Mouse (Mus musculus) small intestine, adult 2 months (tissue): ENCODE data around the gene Itpkc.

Experiments used
- CTCF ChIP-seq: fragments of 200-500 bp; IDR thresholded peaks from 2 replicates; pipeline ENCODE4 v1.5.1; 2012; ENCODE audit warnings: low read depth, mild to moderate bottlenecking, control low read depth, inconsistent platforms, low read length, moderate library complexity, mixed read lengths; ENCODE audit not compliant: insufficient replicate concordance, insufficient read length; ENCODE audit errors: extremely low read depth
- POLR2A ChIP-seq: fragments of 200-500 bp; IDR thresholded peaks from 2 replicates; pipeline ENCODE4 v1.6.1; 2012; ENCODE audit warnings: low read depth, mild to moderate bottlenecking, control low read depth, inconsistent platforms, low read length, moderate library complexity

DNA sequence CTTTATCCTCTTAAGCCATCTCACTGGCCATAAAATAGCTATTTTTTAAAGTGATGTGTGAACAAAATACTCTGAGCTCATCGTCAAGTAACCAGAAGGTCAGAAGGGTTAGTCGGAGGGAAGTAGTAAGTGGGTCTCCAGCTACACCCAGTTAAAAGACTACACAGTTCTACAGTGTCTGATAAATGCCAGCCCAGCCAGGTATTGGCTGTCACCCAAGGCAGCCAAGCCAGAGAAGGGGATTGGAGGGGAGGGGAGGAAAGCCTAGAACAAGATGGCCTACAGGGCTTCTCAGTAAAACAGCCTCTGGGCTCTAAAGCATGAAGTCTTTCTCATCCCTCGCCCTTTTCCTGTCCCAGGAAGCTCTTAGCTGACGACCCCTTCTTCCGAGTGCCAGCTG, 21.5 kb upstream of the Itpkc start:
- no peak for TF ChIP-seq POLR2A
- TF ChIP-seq CTCF = no peak
